Mouse (Mus musculus) testis, adult 2 months (tissue): ENCODE measurements at regions not wholly inside any gene's neighbourhood (a gene's known extent, or its start where the extent isn't known, plus 50 kb on each side); places are given as distances from the start of the nearest gene placed in this dataset.

Experiments used
- H3K27ac ChIP-seq: fragments of 200-500 bp; 2 replicates; pipeline ENCODE4 v1.5.1; 2012; ENCODE audit warnings: low read depth, low read length; ENCODE audit not compliant: control insufficient read depth, insufficient read depth
- H3K27me3 ChIP-seq: fragments of 200-500 bp; 2 replicates; pipeline ENCODE4 v1.6.1; 2012; ENCODE audit warnings: mild to moderate bottlenecking, low read length, moderate library complexity; ENCODE audit not compliant: control insufficient read depth, insufficient read depth
- H3K36me3 ChIP-seq: fragments of 200-500 bp; 2 replicates; pipeline ENCODE4 v1.6.1; 2012; ENCODE audit warnings: mild to moderate bottlenecking, low read length; ENCODE audit not compliant: control insufficient read depth, insufficient read depth
- H3K4me1 ChIP-seq: fragments of 200-500 bp; 2 replicates; pipeline ENCODE4 v1.6.1; 2012; ENCODE audit warnings: low read length; ENCODE audit not compliant: control insufficient read depth, insufficient read depth
- H3K4me3 ChIP-seq: fragments of 200-500 bp; 2 replicates; pipeline ENCODE4 v1.5.1; 2012; ENCODE audit warnings: low read depth, mild to moderate bottlenecking, low read length, moderate library complexity, mixed read lengths; ENCODE audit not compliant: control insufficient read depth
- CTCF ChIP-seq: fragments of 200-500 bp; IDR thresholded peaks from 2 replicates; pipeline ENCODE4 v1.5.1; 2012; ENCODE audit warnings: low read depth, mild to moderate bottlenecking, inconsistent platforms, low read length, moderate library complexity; ENCODE audit not compliant: control insufficient read depth, insufficient read depth, insufficient replicate concordance
- POLR2A ChIP-seq: fragments of 200-500 bp; IDR thresholded peaks from 2 replicates; pipeline ENCODE4 v1.6.1; 2012; ENCODE audit warnings: low read depth, mild to moderate bottlenecking, inconsistent platforms, low read length, moderate library complexity; ENCODE audit not compliant: control insufficient read depth

- Histone ChIP-seq H3K4me3 (no peak overlapping the region), H3K27me3 (no peaks in the 10 kb centered on the region), H3K36me3 (no peaks in the 10 kb centered on the region), H3K27ac (no peak overlapping the region), H3K4me1 (no peaks in the 10 kb centered on the region)
- TF ChIP-seq POLR2A (no peak), CTCF (no peak)
These were observed 205.5 kb downstream of the Phlda1 start for GRCm38 (mm10) chr10:111711519-111712113.

- Histone ChIP-seq H3K36me3 (no peaks in the 10 kb centered on the region), H3K4me1 (no peaks in the 10 kb centered on the region), H3K4me3 (no peak overlapping the region), H3K27ac (no peak overlapping the region), H3K27me3 (no peaks in the 10 kb centered on the region)
- TF ChIP-seq CTCF (no peak), POLR2A (no peak)
These were observed 206.9 kb downstream of the Phlda1 start for GRCm38 (mm10) chr10:111712991-111713390.

- Histone ChIP-seq H3K36me3 (no peaks in the 10 kb centered on the region), H3K27me3 (no peaks in the 10 kb centered on the region), H3K27ac (no peak overlapping the region), H3K4me1 (no peaks in the 10 kb centered on the region), H3K4me3 (no peak overlapping the region)
- TF ChIP-seq POLR2A (no peak), CTCF (no peak)
These were observed 207.6 kb downstream of the Phlda1 start for GRCm38 (mm10) chr10:111713676-111714075.

GRCm38 (mm10) chr10:111715172-111715571 is 209.1 kb downstream of the Phlda1 start:
- Histone ChIP-seq H3K4me3 (no peak overlapping the region), H3K4me1 (no peaks in the 10 kb centered on the region), H3K27ac (no peak overlapping the region), H3K27me3 (no peaks in the 10 kb centered on the region), H3K36me3 (no peaks in the 10 kb centered on the region)
- no peak for TF ChIP-seq CTCF
- no peak for TF ChIP-seq POLR2A

- Histone ChIP-seq H3K4me3 (no peak overlapping the region), H3K27me3 (no peaks in the 10 kb centered on the region), H3K27ac (no peak overlapping the region), H3K36me3 (no peaks in the 10 kb centered on the region), H3K4me1 (no peaks in the 10 kb centered on the region)
- TF ChIP-seq CTCF (no peak), POLR2A (no peak)
These were observed 213.5 kb downstream of the Phlda1 start for GRCm38 (mm10) chr10:111719632-111720031.

GRCm38 (mm10) chr10:111721068-111721467 is 215.0 kb downstream of the Phlda1 start:
- Histone ChIP-seq H3K36me3 (no peaks in the 10 kb centered on the region), H3K27me3 (no peaks in the 10 kb centered on the region), H3K27ac (no peak overlapping the region), H3K4me1 (no peaks in the 10 kb centered on the region), H3K4me3 (no peak overlapping the region)
- no peak for TF ChIP-seq POLR2A
- no peak for TF ChIP-seq CTCF

- TF ChIP-seq CTCF = no peak
- H3K27me3 ChIP-seq = no peaks in the 10 kb centered on the region
These were observed 217.8 kb downstream of the Phlda1 start for GRCm38 (mm10) chr10:111723885-111724284.

More at GRCm38 (mm10) chr10:111723885-111724284, 217.8 kb downstream of the Phlda1 start:
- Histone ChIP-seq H3K4me1 (no peaks in the 10 kb centered on the region), H3K27ac (no peak overlapping the region), H3K36me3 (no peaks in the 10 kb centered on the region), H3K4me3 (no peak overlapping the region)
